Mouse (Mus musculus) bone marrow, adult 2 months (tissue): ENCODE measurements around the gene Sf3b4. TPM values are rescaled to one million over a fixed set of nuclear protein-coding genes. Genes with fewer than 3 reads are reported as not detected.

Source experiments
- H3K27ac ChIP-seq: fragments of 200-500 bp; 2 replicates; pipeline ENCODE4 v1.5.1; 2012; ENCODE audit warnings: low read depth, mild to moderate bottlenecking, control low read depth, inconsistent platforms, low read length; ENCODE audit not compliant: control insufficient read depth, poor library complexity, insufficient read depth
- H3K4me1 ChIP-seq: fragments of 200-500 bp; 2 replicates; pipeline ENCODE4 v1.6.1; 2011; ENCODE audit warnings: low read length; ENCODE audit not compliant: control insufficient read depth, insufficient read depth
- H3K4me3 ChIP-seq: fragments of 200-500 bp; replicated peaks from 2 replicates; pipeline ENCODE3; 2011; ENCODE audit warnings: mild to moderate bottlenecking, low read depth, low read length, control low read depth; ENCODE audit not compliant: control insufficient read depth
- CTCF ChIP-seq: fragments of 200-500 bp; IDR thresholded peaks from 2 replicates; pipeline ENCODE4 v1.5.1; 2011; ENCODE audit warnings: low read length, control low read depth; ENCODE audit not compliant: control insufficient read depth, insufficient read depth
- POLR2A ChIP-seq: fragments of 200-500 bp; IDR thresholded peaks from 2 replicates; pipeline ENCODE4 v1.6.1; 2011; ENCODE audit warnings: low read depth, mild to moderate bottlenecking, control low read depth, low read length, borderline replicate concordance; ENCODE audit not compliant: control insufficient read depth
- WGBS: fragments of 180-500 bp; shearing (Covaris S2); methylation state at CpG from one replicate; pipeline ENCODE4 v1.1.7; 2018; 5-methylcytosine and 5-hydroxymethylcytosine counted together
- polyA plus RNA-seq: library from polyadenylated mRNA; stranded (reverse); fragments of >200 nt; gene quantifications from 2 replicates; pipeline ENCODE4 v1.2.4, GENCODE M21; 2011; ENCODE audit warnings: low replicate concordance; ENCODE audit not compliant: missing spikeins, insufficient read depth, insufficient read length

Sf3b4 gene
- polyA plus RNA-seq, 1 experiment = 25.7 TPM

- no peak overlapping the region for H3K4me3 ChIP-seq
- no peaks in the 10 kb centered on the region for H3K4me1 ChIP-seq
- TF ChIP-seq POLR2A = no peak
- TF ChIP-seq CTCF = no peak
- no peak overlapping the region; the same call in 1 of the 2 replicates for H3K27ac ChIP-seq
- 85% methylated on average over 5 of the region's 5 CpGs for WGBS
These were observed 19.5 kb upstream of the Sf3b4 start for GRCm38 (mm10) chr3:96152611-96153010.

DNA sequence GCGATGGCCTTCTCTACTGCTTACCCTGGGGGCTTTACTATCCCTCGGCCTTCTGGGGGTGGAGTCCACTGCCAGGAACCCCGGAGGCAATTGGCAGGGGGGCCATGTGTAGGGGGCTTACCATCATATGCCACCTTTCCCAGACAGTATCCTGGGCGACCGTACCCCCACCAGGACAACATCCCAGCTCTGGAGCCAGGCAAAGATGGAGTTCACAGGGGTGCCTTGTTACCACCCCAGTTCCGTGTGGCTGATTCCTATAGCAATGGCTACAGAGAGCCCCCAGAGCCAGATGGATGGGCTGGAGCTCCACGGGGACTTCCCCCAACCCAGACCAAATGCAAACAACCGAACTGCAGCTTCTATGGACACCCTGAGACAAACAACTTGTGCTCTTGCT lies 16.6 kb upstream of the Sf3b4 start:
- Histone ChIP-seq H3K4me1 (no peaks in the 10 kb centered on the region), H3K4me3 (no peak overlapping the region), H3K27ac (no peak overlapping the region)
- TF ChIP-seq POLR2A = no peak
- no peak for TF ChIP-seq CTCF
- 85% methylated on average over 8 of the region's 8 CpGs for WGBS

- WGBS = 62% methylated on average over 4 of the region's 4 CpGs
- Histone ChIP-seq H3K27ac (no peak overlapping the region), H3K4me1 (no peaks in the 10 kb centered on the region; the same call in 1 of the 2 replicates), H3K4me3 (no peak overlapping the region)
- no peak for TF ChIP-seq CTCF
- no peak for TF ChIP-seq POLR2A
These were observed 12.3 kb upstream of the Sf3b4 start for GRCm38 (mm10) chr3:96159820-96160219.

GRCm38 (mm10) chr3:96160222-96160802 lies 11.8 kb upstream of the Sf3b4 start:
- 47% methylated on average over 4 of the region's 4 CpGs for WGBS
- no peak overlapping the region for H3K27ac ChIP-seq

DNA sequence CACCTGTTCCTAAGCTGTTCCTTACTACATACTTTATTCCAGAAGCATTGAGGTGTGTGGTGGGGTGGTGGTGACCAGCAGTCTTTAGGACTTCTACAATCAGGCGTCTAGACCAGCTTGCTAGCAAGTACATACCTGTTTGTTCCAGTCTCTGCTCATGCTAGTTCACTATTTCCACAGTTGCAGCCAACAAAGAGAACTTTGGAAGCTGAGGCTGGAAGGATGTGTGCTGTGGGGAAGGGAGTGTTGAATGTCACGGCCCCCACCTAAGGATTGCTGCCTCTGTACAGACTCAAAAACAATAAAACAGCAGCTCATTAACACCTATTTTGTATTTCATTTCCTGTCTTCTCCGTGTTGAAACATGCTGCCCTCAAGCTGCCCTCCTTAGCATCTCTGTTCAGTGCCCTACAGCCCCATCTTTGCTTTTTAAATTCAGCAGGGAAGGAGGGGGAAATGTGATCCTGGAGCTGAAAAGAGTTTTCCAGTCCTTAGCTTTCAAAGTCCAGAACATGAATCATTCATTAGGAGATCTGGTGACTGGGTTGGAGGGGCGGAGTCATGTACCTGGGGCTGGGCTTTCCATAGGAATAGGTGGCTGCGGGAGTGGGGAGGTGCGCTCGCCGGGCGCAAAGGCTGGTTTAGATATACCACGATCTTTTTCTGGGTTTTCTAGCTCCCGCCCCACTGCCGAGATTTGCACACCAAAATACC lies 11.2 kb upstream of the Sf3b4 start:
- H3K4me1 ChIP-seq = no peaks in the 10 kb centered on the region; the same call in 1 of the 2 replicates
- 7% methylated on average over 12 of the region's 12 CpGs for WGBS
- H3K27ac ChIP-seq = no peak overlapping the region
- H3K4me3 ChIP-seq = no peak overlapping the region
- TF ChIP-seq POLR2A (no peak), CTCF (no peak)

More at GRCm38 (mm10) chr3:96160222-96160802, 11.8 kb upstream of the Sf3b4 start:
- H3K4me3 ChIP-seq = no peak overlapping the region
- no peaks in the 10 kb centered on the region; the same call in 1 of the 2 replicates for H3K4me1 ChIP-seq
- TF ChIP-seq POLR2A (no peak), CTCF (no peak)

DNA sequence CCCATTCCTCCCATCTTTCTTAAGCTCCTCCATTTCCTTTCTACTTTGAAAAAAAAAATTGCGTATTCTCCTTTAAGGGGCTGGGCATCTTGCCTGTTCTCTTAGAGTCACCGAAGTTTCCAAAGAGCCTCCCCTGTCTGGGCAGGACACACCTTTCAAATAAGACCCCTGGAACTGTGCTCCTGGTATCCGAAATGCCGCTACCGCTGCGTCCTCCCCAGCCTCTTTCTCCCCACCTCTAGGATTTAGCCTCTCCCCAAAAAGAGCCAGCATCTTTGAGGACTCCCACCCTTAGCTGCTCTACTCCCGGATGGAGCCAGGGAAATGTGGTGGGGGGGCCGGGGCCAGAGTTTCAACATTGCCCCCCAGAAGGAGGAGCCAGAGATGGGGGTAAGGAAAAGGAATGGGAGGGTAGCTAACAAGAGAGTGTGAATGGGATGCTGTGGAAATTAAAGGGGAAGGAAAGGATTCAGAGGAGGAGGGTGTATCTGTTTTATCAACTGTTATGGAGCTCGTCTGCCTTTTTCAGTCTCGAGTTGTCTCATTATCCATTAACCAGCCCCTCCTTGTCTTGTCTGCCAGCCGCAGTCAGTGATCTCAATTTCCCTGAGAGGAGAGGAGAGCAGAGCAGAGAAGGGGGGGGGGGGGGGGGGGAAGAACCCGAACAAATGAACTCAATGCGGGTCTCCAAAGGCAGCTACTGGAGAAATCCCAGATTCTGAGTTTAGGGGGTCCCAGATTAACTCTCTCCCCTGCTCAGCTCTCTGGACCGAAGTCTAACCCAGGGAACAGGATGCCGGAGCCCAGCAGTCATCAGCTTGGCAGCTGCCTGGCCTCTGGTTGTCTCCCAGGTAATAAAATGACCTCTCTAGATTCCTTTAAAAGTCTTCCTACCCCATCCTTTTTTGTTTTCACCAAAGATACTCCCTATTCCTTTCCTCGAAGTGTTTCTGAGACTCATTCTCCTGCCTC lies 10.0 kb upstream of the Sf3b4 start, which contains the start of gene Mtmr11:
Gene Mtmr11 (plus strand): TSS at position 136 of the 972 bp plus-strand sequence.
- WGBS = 21% methylated on average over 16 of the region's 16 CpGs
- H3K27ac ChIP-seq = no peak within 1 kb of the TSS
- no peak for TF ChIP-seq CTCF
- no peak for TF ChIP-seq POLR2A

DNA sequence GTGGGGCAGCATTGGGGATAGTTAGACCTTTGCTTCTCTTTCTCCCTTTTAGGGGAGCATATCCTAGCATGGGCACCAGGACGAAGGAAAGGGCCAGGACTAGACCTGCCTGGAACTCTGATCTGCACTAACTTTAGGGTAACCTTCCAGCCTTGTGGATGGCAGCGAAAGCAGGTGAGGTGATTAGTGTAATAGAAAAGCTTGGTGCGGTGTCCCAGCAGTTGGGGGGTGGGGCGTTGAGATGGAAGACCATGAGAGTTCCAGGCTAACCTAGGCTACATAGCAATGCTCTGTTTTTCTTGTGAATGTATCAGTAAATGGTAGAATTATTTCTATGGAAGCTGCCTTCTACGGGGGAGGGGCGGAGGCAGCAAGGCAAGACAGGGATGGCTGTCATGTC lies 9.1 kb upstream of the Sf3b4 start:
- H3K4me3 ChIP-seq = no peak overlapping the region
- no peak overlapping the region for H3K27ac ChIP-seq
- 82% methylated on average over 6 of the region's 6 CpGs for WGBS
- H3K4me1 ChIP-seq = no peaks in the 10 kb centered on the region; the same call in 1 of the 2 replicates
- TF ChIP-seq POLR2A (no peak), CTCF (no peak)

More for the DNA sequence above, 10.0 kb upstream of the Sf3b4 start, which contains the start of gene Mtmr11:
- no peaks in the 10 kb centered on the region; the same call in 1 of the 2 replicates for H3K4me1 ChIP-seq
- no peak within 1 kb of the TSS for H3K4me3 ChIP-seq

- WGBS = 79% methylated on average over 12 of the region's 12 CpGs
These were observed 3.5 kb upstream of the Sf3b4 start for GRCm38 (mm10) chr3:96168466-96169158.

More at GRCm38 (mm10) chr3:96168466-96169158, 3.5 kb upstream of the Sf3b4 start:
- Histone ChIP-seq H3K4me3 (no peak overlapping the region), H3K27ac (no peak overlapping the region), H3K4me1 (peaks cover 2% of the 10 kb centered on the region)
- TF ChIP-seq CTCF (no peak), POLR2A (no peak)
